Mouse (Mus musculus) gonadal fat pad, adult 2 months (tissue): Measurements from ENCODE around the gene Rab7b. TPM values are rescaled to one million over a fixed set of nuclear protein-coding genes. Genes with fewer than 3 reads are reported as not detected.
A peak's percentile ranks its signal among the peaks of the same experiment; 100 is the strongest.

Experiments
- DNase-seq: peaks from one replicate; pipeline ENCODE4 v3.0.0-alpha.2; 2012; ENCODE audit warnings: low read depth
- polyA plus RNA-seq: library from polyadenylated mRNA; depleted of rRNA; stranded (reverse); fragments of >200 nt; gene quantifications from 2 replicates; pipeline ENCODE4 v1.2.3, GENCODE M21; 2012; rRNA removed

Gene Rab7b
- polyA plus RNA-seq = 7.0 and 7.7 TPM in 2 replicates

- DNase-seq = no peak
Measured at GRCm38 (mm10) chr1:131688475-131688874, at the start of gene Rab7b. TSS of gene Rab7b (plus strand) at chr1:131688695.

- DNase-seq = no peak
Measured at GRCm38 (mm10) chr1:131640062-131640461, 48.4 kb upstream of the Rab7b start.

- no peak for DNase-seq
Measured at GRCm38 (mm10) chr1:131641565-131641964, 46.9 kb upstream of the Rab7b start.

- no peak for DNase-seq
Measured at GRCm38 (mm10) chr1:131642251-131642650, 46.2 kb upstream of the Rab7b start.

- no peak for DNase-seq
Measured at GRCm38 (mm10) chr1:131652670-131653443, 35.6 kb upstream of the Rab7b start.

GRCm38 (mm10) chr1:131655601-131656000 lies 32.9 kb upstream of the Rab7b start:
- DNase-seq = no peak

GRCm38 (mm10) chr1:131657945-131658354 lies 30.5 kb upstream of the Rab7b start:
- DNase-seq = peak; percentile 45

- no peak for DNase-seq
Measured at GRCm38 (mm10) chr1:131659512-131660085, 28.9 kb upstream of the Rab7b start.

GRCm38 (mm10) chr1:131660266-131660665 lies 28.2 kb upstream of the Rab7b start:
- no peak for DNase-seq

- no peak for DNase-seq
Measured at GRCm38 (mm10) chr1:131660716-131661472, 27.6 kb upstream of the Rab7b start.

- DNase-seq = no peak
Measured at GRCm38 (mm10) chr1:131661749-131662148, 26.7 kb upstream of the Rab7b start.

- DNase-seq = no peak
Measured at GRCm38 (mm10) chr1:131663286-131663995, 25.1 kb upstream of the Rab7b start.

- no peak for DNase-seq
Measured at GRCm38 (mm10) chr1:131664136-131664535, 24.4 kb upstream of the Rab7b start.

- DNase-seq = no peak
Measured at GRCm38 (mm10) chr1:131665886-131666285, 22.6 kb upstream of the Rab7b start.

- DNase-seq = no peak
Measured at GRCm38 (mm10) chr1:131671113-131671512, 17.4 kb upstream of the Rab7b start.

GRCm38 (mm10) chr1:131672361-131672760 lies 16.1 kb upstream of the Rab7b start:
- no peak for DNase-seq

- DNase-seq = no peak
Measured at GRCm38 (mm10) chr1:131679644-131680043, 8.9 kb upstream of the Rab7b start.

GRCm38 (mm10) chr1:131687739-131688138 lies 756 bp upstream of the Rab7b start:
- no peak for DNase-seq

GRCm38 (mm10) chr1:131689016-131689415 lies 521 bp downstream of the Rab7b start:
- DNase-seq = no peak

GRCm38 (mm10) chr1:131689899-131690298 lies 1.4 kb downstream of the Rab7b start:
- DNase-seq = no peak

GRCm38 (mm10) chr1:131690435-131690834 lies 1.9 kb downstream of the Rab7b start:
- no peak for DNase-seq

GRCm38 (mm10) chr1:131691356-131691755 lies 2.9 kb downstream of the Rab7b start:
- no peak for DNase-seq
